Mouse (Mus musculus) forebrain, embryonic 16.5 days (tissue): ENCODE data around the gene Chn1. TPM values are rescaled to one million over a fixed set of nuclear protein-coding genes. Genes with fewer than 3 reads are reported as not detected.
A peak's percentile ranks its signal among the peaks of the same experiment; 100 is the strongest.

ENCODE experiments used
- ATAC-seq: fragments of 200-750 bp; cut with Nextera tagmentation; 2 replicates; pipeline ENCODE4 v1.8.0; 2017; ENCODE audit warnings: mild to moderate bottlenecking, moderate library complexity
- H3K27ac ChIP-seq: fragments of 300-500 bp; sonication (generic); 2 replicates; pipeline ENCODE4 v1.5.1; 2014; ENCODE audit warnings: low read length, control low read depth
- H3K27me3 ChIP-seq: fragments of 300-500 bp; sonication (generic); replicated peaks from 2 replicates; pipeline ENCODE4 v1.6.1; 2014; ENCODE audit warnings: low read length; ENCODE audit not compliant: control insufficient read depth, insufficient read depth
- H3K36me3 ChIP-seq: fragments of 300-500 bp; sonication (generic); 2 replicates; pipeline ENCODE4 v1.6.1; 2014; ENCODE audit not compliant: control insufficient read depth, insufficient read depth
- H3K4me1 ChIP-seq: fragments of 300-500 bp; sonication (generic); replicated peaks from 2 replicates; pipeline ENCODE4 v1.6.1; 2014; ENCODE audit warnings: low read length; ENCODE audit not compliant: control insufficient read depth, insufficient read depth
- H3K4me2 ChIP-seq: fragments of 300-500 bp; sonication (generic); 2 replicates; pipeline ENCODE4 v1.6.1; 2014; ENCODE audit warnings: mild to moderate bottlenecking, low read length, control low read depth
- H3K4me3 ChIP-seq: fragments of 300-500 bp; sonication (generic); replicated peaks from 2 replicates; pipeline ENCODE4 v1.5.1; 2014; ENCODE audit warnings: mild to moderate bottlenecking, low read length, control low read depth
- H3K9ac ChIP-seq: fragments of 300-500 bp; sonication (generic); replicated peaks from 2 replicates; pipeline ENCODE4 v1.6.1; 2014; ENCODE audit warnings: low read depth, low read length, control low read depth
- H3K9me3 ChIP-seq: fragments of 300-500 bp; sonication (generic); 2 replicates; pipeline ENCODE4 v1.6.1; 2016; ENCODE audit warnings: low read length; ENCODE audit not compliant: control insufficient read depth
- WGBS: fragments of 180-500 bp; shearing (Covaris S2); extraction: QIAGEN DNeasy Blood & Tissue Kit; methylation state at CpG from one replicate; pipeline ENCODE4 v1.1.7; 2014; 5-methylcytosine and 5-hydroxymethylcytosine counted together
- polyA plus RNA-seq: library from polyadenylated mRNA; unstranded; fragments of >200 nt; fragmentation: Nextera tagmentation; extraction: Ambion mirVana; gene quantifications from 2 replicates; pipeline ENCODE4 v1.2.1, GENCODE M21; 2015

Gene Chn1
- polyA plus RNA-seq, 1 experiment from 2014 or later = 94.0 TPM

GRCm38 (mm10) chr2:73657151-73657550 is 118.0 kb downstream of the Chn1 start:
- no peak overlapping the region for H3K4me2 ChIP-seq

GRCm38 (mm10) chr2:73655663-73656062 is 119.5 kb downstream of the Chn1 start:
- Histone ChIP-seq H3K4me2 (no peak overlapping the region), H3K9me3 (no peaks in the 10 kb centered on the region), H3K27ac (no peak overlapping the region), H3K4me1 (peaks cover 18% of the 10 kb centered on the region), H3K4me3 (no peak overlapping the region), H3K9ac (no peak overlapping the region), H3K36me3 (no peaks in the 10 kb centered on the region), H3K27me3 (no peaks in the 10 kb centered on the region)
- no peak for ATAC-seq
- WGBS = 67% methylated on average over 4 of the region's 4 CpGs

More at GRCm38 (mm10) chr2:73657151-73657550, 118.0 kb downstream of the Chn1 start:
- H3K27me3 ChIP-seq = no peaks in the 10 kb centered on the region
- 0 out of 2 replicates have a peak, but pooled peaks have one; percentile 11 for ATAC-seq
- H3K36me3 ChIP-seq = no peaks in the 10 kb centered on the region
- peaks cover 21% of the 10 kb centered on the region for H3K4me1 ChIP-seq
- H3K4me3 ChIP-seq = no peak overlapping the region
- no peak overlapping the region for H3K27ac ChIP-seq
- no peaks in the 10 kb centered on the region for H3K9me3 ChIP-seq
- 54% methylated on average over 7 of the region's 7 CpGs for WGBS
- H3K9ac ChIP-seq = no peak overlapping the region

GRCm38 (mm10) chr2:73654892-73655243 is 120.3 kb downstream of the Chn1 start:
- Histone ChIP-seq H3K27me3 (no peaks in the 10 kb centered on the region), H3K36me3 (no peaks in the 10 kb centered on the region), H3K4me1 (peaks cover 10% of the 10 kb centered on the region), H3K4me2 (no peak overlapping the region), H3K9ac (no peak overlapping the region), H3K9me3 (no peaks in the 10 kb centered on the region), H3K27ac (no peak overlapping the region), H3K4me3 (no peak overlapping the region)
- ATAC-seq = no peak
- WGBS = 58% methylated on average over 1 of the region's 1 CpGs

- WGBS = 79% methylated on average over 4 of the region's 4 CpGs
Observed at GRCm38 (mm10) chr2:73654059-73654891, 120.9 kb downstream of the Chn1 start.

GRCm38 (mm10) chr2:73637688-73638087 is 137.5 kb downstream of the Chn1 start:
- Histone ChIP-seq H3K4me1 (no peaks in the 10 kb centered on the region), H3K36me3 (no peaks in the 10 kb centered on the region), H3K9ac (no peak overlapping the region), H3K27ac (no peak overlapping the region), H3K9me3 (no peaks in the 10 kb centered on the region), H3K27me3 (no peaks in the 10 kb centered on the region), H3K4me3 (no peak overlapping the region), H3K4me2 (no peak overlapping the region)
- WGBS = 94% methylated on average over 6 of the region's 6 CpGs
- no peak for ATAC-seq

More at GRCm38 (mm10) chr2:73654059-73654891, 120.9 kb downstream of the Chn1 start:
- peaks cover 7% of the 10 kb centered on the region for H3K4me1 ChIP-seq
- no peak overlapping the region for H3K4me2 ChIP-seq
- no peak overlapping the region for H3K27ac ChIP-seq
- H3K9ac ChIP-seq = no peak overlapping the region
- no peaks in the 10 kb centered on the region for H3K9me3 ChIP-seq
- no peak overlapping the region for H3K4me3 ChIP-seq
- ATAC-seq = no peak
- H3K36me3 ChIP-seq = no peaks in the 10 kb centered on the region
- no peaks in the 10 kb centered on the region for H3K27me3 ChIP-seq

GRCm38 (mm10) chr2:73636387-73636786 is 138.8 kb downstream of the Chn1 start:
- no peak overlapping the region for H3K4me2 ChIP-seq
- no peak overlapping the region for H3K4me3 ChIP-seq
- no peak for ATAC-seq
- no peaks in the 10 kb centered on the region for H3K9me3 ChIP-seq
- 86% methylated on average over 3 of the region's 3 CpGs for WGBS
- no peaks in the 10 kb centered on the region for H3K4me1 ChIP-seq
- no peaks in the 10 kb centered on the region for H3K27me3 ChIP-seq
- no peak overlapping the region for H3K9ac ChIP-seq
- H3K27ac ChIP-seq = no peak overlapping the region
- no peaks in the 10 kb centered on the region for H3K36me3 ChIP-seq

- ATAC-seq = no peak
- Histone ChIP-seq H3K4me2 (no peak overlapping the region), H3K36me3 (peaks cover 7% of the 10 kb centered on the region), H3K27me3 (no peaks in the 10 kb centered on the region), H3K27ac (no peak overlapping the region), H3K4me3 (no peak overlapping the region), H3K9ac (no peak overlapping the region), H3K4me1 (no peaks in the 10 kb centered on the region), H3K9me3 (peaks cover 3% of the 10 kb centered on the region; the same call in 1 of the 2 replicates)
- 92% methylated on average over 7 of the region's 7 CpGs for WGBS
Observed at GRCm38 (mm10) chr2:73631816-73632215, 143.3 kb downstream of the Chn1 start.

- no peak for ATAC-seq
- Histone ChIP-seq H3K27ac (no peak overlapping the region), H3K4me1 (no peaks in the 10 kb centered on the region), H3K36me3 (peaks cover 13% of the 10 kb centered on the region), H3K27me3 (no peaks in the 10 kb centered on the region), H3K4me2 (no peak overlapping the region), H3K4me3 (no peak overlapping the region), H3K9ac (no peak overlapping the region), H3K9me3 (no peaks in the 10 kb centered on the region)
- WGBS = 85% methylated on average over 4 of the region's 4 CpGs
Observed at GRCm38 (mm10) chr2:73618486-73619052, 156.6 kb downstream of the Chn1 start.

GRCm38 (mm10) chr2:73616434-73617057 is 158.6 kb downstream of the Chn1 start:
- no peak overlapping the region for H3K4me3 ChIP-seq
- H3K4me2 ChIP-seq = no peak overlapping the region
- H3K27me3 ChIP-seq = no peaks in the 10 kb centered on the region
- H3K27ac ChIP-seq = no peak overlapping the region
- H3K9me3 ChIP-seq = no peaks in the 10 kb centered on the region
- H3K9ac ChIP-seq = no peak overlapping the region
- H3K4me1 ChIP-seq = no peaks in the 10 kb centered on the region
- 92% methylated on average over 17 of the region's 17 CpGs for WGBS
- peaks cover 12% of the 10 kb centered on the region for H3K36me3 ChIP-seq
- ATAC-seq = no peak
